Mouse (Mus musculus) thymus, adult 2 months (tissue): ENCODE results near the gene Atp8a2.

Experiments used
- CTCF ChIP-seq: fragments of 200-500 bp; IDR thresholded peaks from 2 replicates; pipeline ENCODE4 v1.5.1; 2012; ENCODE audit warnings: mild to moderate bottlenecking, control low read depth, low read length, moderate library complexity, borderline replicate concordance; ENCODE audit not compliant: control insufficient read depth, poor library complexity, insufficient read depth; ENCODE audit errors: extremely low read depth
- POLR2A ChIP-seq: fragments of 200-500 bp; IDR thresholded peaks from 2 replicates; pipeline ENCODE4 v1.6.1; 2012; ENCODE audit warnings: mild to moderate bottlenecking, low read length, control low read depth, moderate library complexity; ENCODE audit not compliant: control insufficient read depth, poor library complexity, insufficient read depth; ENCODE audit errors: extremely low read depth

GRCm38 (mm10) chr14:59632067-59632466 is 564.9 kb downstream of the Atp8a2 start:
- TF ChIP-seq CTCF (no peak), POLR2A (no peak)
